Mouse (Mus musculus): ENCODE measurements around the gene Cotl1. TPM values are rescaled to one million over a fixed set of nuclear protein-coding genes. Genes with fewer than 3 reads are reported as not detected.

Cotl1 gene
- total RNA-seq, 1 experiment from 2014 or later: 428 TPM

DNA sequence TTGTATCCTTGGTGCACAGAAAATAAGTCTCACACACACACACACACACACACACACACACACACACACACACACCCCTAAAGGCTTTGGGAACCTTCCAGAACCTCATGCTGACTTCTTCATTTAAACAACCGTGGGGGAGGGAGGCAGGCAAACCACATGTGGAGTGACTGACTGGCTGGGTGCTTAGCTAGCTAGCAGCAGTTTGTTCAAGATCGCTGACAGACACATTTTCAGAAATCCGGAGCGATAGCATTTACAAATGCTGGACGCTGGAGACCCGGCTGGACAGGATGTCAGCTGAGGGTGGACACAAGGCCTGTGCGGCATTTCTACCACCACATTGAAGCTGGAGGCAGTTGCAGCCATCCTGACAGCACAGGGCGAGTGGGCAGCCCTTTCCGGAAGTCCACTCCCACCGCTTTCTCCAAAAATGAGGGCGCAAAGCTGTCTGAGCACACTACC, 15.5 kb downstream of the Cotl1 start:
- ATAC-seq (ENCODE audit: extremely low read depth, insufficient number of reproducible peaks, low FRiP score, poor library complexity, severe bottlenecking): peak; percentile 25; the same call in 1 of the 2 replicates

GRCm38 (mm10) chr8:119824100-119824499, 16.2 kb downstream of the Cotl1 start:
- no peak for ATAC-seq (ENCODE audit: extremely low read depth, insufficient number of reproducible peaks, low FRiP score, poor library complexity, severe bottlenecking)

DNA sequence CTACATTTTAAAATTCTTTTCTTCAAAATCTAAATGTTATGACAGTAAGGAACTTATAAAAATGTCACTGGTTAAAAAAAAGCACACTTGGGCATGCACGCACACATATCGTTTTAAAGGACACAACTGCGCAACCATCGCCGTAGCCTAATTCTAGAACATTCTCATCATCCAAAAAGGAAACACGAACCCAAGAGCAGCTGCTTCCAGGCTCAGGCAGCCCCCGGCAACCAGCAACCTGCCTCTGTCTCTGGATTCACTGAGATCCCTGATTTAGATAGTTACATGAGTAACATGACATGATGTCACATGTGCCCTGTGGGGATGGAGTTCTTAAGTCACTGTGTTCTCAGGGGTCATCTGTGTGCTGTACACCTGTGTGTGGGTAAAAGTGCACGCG, 17.1 kb downstream of the Cotl1 start:
- no peak for ATAC-seq (ENCODE audit: extremely low read depth, insufficient number of reproducible peaks, low FRiP score, poor library complexity, severe bottlenecking)

DNA sequence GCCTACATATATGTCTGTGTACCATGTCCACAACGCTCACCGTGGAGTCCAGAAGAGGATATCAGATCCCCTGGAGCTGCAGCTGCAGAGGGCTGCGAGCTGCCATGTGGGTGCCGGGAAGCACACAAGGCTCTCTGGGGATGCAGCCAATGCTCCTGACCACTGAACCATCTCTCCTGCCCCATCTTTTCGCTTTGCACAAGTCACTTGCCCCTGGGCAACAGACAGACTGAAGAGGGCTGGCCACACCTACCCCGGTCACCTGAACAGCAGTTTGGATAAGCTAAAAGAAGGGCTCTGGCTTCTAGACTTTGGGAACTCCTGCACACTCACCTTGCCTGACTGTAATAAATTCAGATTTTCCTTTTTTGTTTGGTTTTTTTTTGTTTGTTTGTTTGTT, 18.7 kb downstream of the Cotl1 start:
- ATAC-seq (ENCODE audit: extremely low read depth, insufficient number of reproducible peaks, low FRiP score, poor library complexity, severe bottlenecking): no peak

- ATAC-seq (ENCODE audit: extremely low read depth, insufficient number of reproducible peaks, low FRiP score, poor library complexity, severe bottlenecking): no peak
Measured at GRCm38 (mm10) chr8:119819976-119820375, 20.4 kb downstream of the Cotl1 start.

GRCm38 (mm10) chr8:119819316-119819715, 21.0 kb downstream of the Cotl1 start:
- no peak for ATAC-seq (ENCODE audit: extremely low read depth, insufficient number of reproducible peaks, low FRiP score, poor library complexity, severe bottlenecking)

- ATAC-seq (ENCODE audit: extremely low read depth, insufficient number of reproducible peaks, low FRiP score, poor library complexity, severe bottlenecking): no peak
Measured at GRCm38 (mm10) chr8:119817446-119817845, 22.9 kb downstream of the Cotl1 start.

DNA sequence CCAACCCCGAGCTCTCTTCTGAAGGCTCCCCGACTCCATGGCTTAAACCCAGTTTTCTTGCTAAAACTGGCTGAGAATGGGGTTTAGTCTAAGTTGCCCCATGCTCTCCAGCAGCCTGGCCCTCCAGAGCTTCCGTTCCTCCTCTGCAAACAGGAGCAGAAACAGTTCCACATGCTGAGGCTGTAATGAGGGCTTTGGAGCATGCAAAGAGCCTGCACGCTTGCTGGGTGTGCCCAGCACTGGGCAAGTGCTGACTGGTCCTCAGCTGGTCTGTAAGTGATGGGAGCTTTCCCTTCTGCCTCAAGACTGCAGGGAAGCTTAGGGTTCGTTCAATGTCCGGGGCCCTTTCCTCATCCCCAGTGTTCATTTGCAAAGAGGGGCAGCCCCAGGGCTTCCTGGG, 24.1 kb downstream of the Cotl1 start:
- ATAC-seq (ENCODE audit: extremely low read depth, insufficient number of reproducible peaks, low FRiP score, poor library complexity, severe bottlenecking): no peak

GRCm38 (mm10) chr8:119812650-119813431, 27.5 kb downstream of the Cotl1 start:
- peak; percentile 78 for ATAC-seq (ENCODE audit: extremely low read depth, insufficient number of reproducible peaks, low FRiP score, poor library complexity, severe bottlenecking)

DNA sequence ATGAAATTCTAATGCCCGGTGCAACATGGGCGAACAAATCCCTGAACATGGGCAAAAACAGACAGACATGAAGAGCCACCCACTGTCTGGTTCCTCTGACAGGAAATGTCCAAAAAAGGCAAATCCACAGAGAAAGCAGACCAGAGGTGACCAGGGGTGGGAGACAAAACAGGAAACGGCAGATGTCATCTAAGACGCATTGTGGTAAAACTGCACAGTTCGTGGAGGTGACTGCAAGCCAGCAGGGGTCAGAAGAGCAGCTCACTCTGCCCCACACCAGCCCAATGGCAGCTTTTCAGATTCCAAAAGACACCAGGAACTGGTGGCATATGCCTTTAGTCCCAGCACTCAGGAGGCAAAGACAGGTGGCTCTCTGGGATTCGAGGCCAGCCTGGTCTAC, 28.4 kb downstream of the Cotl1 start:
- ATAC-seq (ENCODE audit: extremely low read depth, insufficient number of reproducible peaks, low FRiP score, poor library complexity, severe bottlenecking): peak; percentile 70

GRCm38 (mm10) chr8:119810953-119811499, 29.3 kb downstream of the Cotl1 start:
- ATAC-seq (ENCODE audit: extremely low read depth, insufficient number of reproducible peaks, low FRiP score, poor library complexity, severe bottlenecking): no peak

DNA sequence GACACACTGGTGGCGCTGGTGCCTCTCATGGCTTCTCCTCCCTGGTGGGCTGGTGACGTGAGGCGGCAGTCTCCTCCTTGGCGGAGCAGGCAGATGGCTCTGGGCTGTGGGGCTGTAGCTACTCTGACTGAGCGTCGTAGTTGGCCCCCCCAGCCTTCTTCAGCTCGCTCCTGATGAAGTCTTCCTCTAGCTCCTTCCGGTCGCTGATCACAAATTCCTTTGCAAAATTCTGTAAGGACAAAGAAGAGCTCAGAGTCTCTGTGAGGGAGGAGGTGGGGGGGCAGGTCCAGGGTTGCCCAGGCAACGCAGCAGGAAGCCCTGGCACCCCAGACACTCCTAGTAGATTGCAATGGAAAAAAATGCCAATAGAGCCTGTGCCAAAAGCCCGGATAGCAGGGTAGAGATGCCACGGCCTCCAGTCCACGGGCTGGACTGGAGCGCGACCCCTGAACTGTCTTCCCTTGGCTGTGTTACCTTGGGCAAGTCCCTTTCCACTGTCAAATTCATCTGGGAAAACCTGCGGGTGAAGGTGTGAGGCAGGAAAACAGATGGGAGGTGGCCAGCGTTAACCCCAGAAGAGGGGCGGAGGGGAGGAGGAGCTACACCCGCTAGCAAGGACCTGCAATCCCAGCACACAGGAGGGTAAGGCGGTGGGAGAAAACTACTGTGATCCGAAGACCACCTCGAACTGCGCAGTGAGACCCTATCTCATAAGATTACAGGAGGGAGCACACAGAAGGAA, 30.0 kb downstream of the Cotl1 start:
- no peak for ATAC-seq (ENCODE audit: extremely low read depth, insufficient number of reproducible peaks, low FRiP score, poor library complexity, severe bottlenecking)

DNA sequence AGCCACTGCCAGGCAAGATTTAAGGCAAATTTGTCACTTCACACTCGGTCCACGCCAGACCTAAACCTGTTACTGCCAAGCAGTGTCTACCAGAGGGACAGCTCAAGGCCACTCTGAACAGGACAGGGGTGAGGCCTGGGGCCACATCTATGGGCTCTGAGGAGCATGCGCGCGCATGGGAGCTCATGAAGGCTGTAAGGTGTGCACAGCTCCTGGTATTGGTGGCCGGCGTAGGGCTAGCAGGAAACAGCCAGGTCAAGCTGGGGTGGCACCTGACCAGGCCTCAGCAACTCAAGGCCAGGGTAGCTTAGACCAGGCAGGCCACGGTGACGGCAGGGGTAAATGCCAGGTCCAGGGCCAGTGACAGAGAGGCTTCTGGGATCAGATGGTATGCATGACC, 30.7 kb downstream of the Cotl1 start:
- ATAC-seq (ENCODE audit: extremely low read depth, insufficient number of reproducible peaks, low FRiP score, poor library complexity, severe bottlenecking): no peak

- no peak for ATAC-seq (ENCODE audit: extremely low read depth, insufficient number of reproducible peaks, low FRiP score, poor library complexity, severe bottlenecking)
Measured at GRCm38 (mm10) chr8:119807687-119808086, 32.7 kb downstream of the Cotl1 start.

GRCm38 (mm10) chr8:119806422-119807263, 33.7 kb downstream of the Cotl1 start:
- peak; percentile 85 for ATAC-seq (ENCODE audit: extremely low read depth, insufficient number of reproducible peaks, low FRiP score, poor library complexity, severe bottlenecking)

GRCm38 (mm10) chr8:119805275-119805674, 35.1 kb downstream of the Cotl1 start:
- no peak for ATAC-seq (ENCODE audit: extremely low read depth, insufficient number of reproducible peaks, low FRiP score, poor library complexity, severe bottlenecking)

- no peak for ATAC-seq (ENCODE audit: extremely low read depth, insufficient number of reproducible peaks, low FRiP score, poor library complexity, severe bottlenecking)
Measured at GRCm38 (mm10) chr8:119802592-119802991, 37.8 kb downstream of the Cotl1 start.

GRCm38 (mm10) chr8:119801168-119801567, 39.2 kb downstream of the Cotl1 start:
- ATAC-seq (ENCODE audit: extremely low read depth, insufficient number of reproducible peaks, low FRiP score, poor library complexity, severe bottlenecking): no peak

- ATAC-seq (ENCODE audit: extremely low read depth, insufficient number of reproducible peaks, low FRiP score, poor library complexity, severe bottlenecking): no peak
Measured at GRCm38 (mm10) chr8:119798965-119799264, 41.4 kb downstream of the Cotl1 start.

All from neutrophil, adult 5-6 weeks (primary cell).